Mouse (Mus musculus) forebrain, embryonic 13.5 days (tissue): ENCODE data around the gene Wnt2b. TPM values are rescaled to one million over a fixed set of nuclear protein-coding genes. Genes with fewer than 3 reads are reported as not detected.

Experiments used
- ATAC-seq: fragments of 200-750 bp; cut with Nextera tagmentation; 2 replicates; pipeline ENCODE4 v1.8.0; 2017
- H3K27ac ChIP-seq: fragments of 300-500 bp; sonication (generic); 2 replicates; pipeline ENCODE4 v1.5.1; 2015; ENCODE audit warnings: inconsistent platforms, mild to moderate bottlenecking, moderate library complexity
- H3K27me3 ChIP-seq: fragments of 300-500 bp; sonication (generic); 2 replicates; pipeline ENCODE4 v1.6.1; 2015; ENCODE audit warnings: mild to moderate bottlenecking, inconsistent platforms
- H3K36me3 ChIP-seq: fragments of 300-500 bp; sonication (generic); 2 replicates; pipeline ENCODE4 v1.6.1; 2015; ENCODE audit warnings: mild to moderate bottlenecking, inconsistent platforms; ENCODE audit not compliant: poor library complexity, severe bottlenecking
- H3K4me1 ChIP-seq: fragments of 300-500 bp; sonication (generic); 2 replicates; pipeline ENCODE4 v1.6.1; 2015; ENCODE audit warnings: inconsistent platforms
- H3K4me2 ChIP-seq: fragments of 300-500 bp; sonication (generic); 2 replicates; pipeline ENCODE4 v1.6.1; 2015; ENCODE audit warnings: inconsistent platforms, mild to moderate bottlenecking, moderate library complexity
- H3K4me3 ChIP-seq: fragments of 300-500 bp; sonication (generic); 2 replicates; pipeline ENCODE4 v1.5.1; 2015; ENCODE audit warnings: mild to moderate bottlenecking, inconsistent platforms
- H3K9ac ChIP-seq: fragments of 300-500 bp; sonication (generic); 2 replicates; pipeline ENCODE4 v1.6.1; 2015; ENCODE audit warnings: mild to moderate bottlenecking, inconsistent platforms
- H3K9me3 ChIP-seq: fragments of 300-500 bp; sonication (generic); replicated peaks from 2 replicates; pipeline ENCODE4 v1.6.1; 2016; ENCODE audit warnings: inconsistent platforms
- WGBS: fragments of 180-500 bp; shearing (Covaris S2); methylation state at CpG from one replicate; pipeline ENCODE4 v1.1.7; 2015; 5-methylcytosine and 5-hydroxymethylcytosine counted together
- polyA plus RNA-seq: library from polyadenylated mRNA; unstranded; fragments of >200 nt; fragmentation: Nextera tagmentation; extraction: Ambion mirVana; gene quantifications from 2 replicates; pipeline ENCODE4 v1.2.1, GENCODE M21; 2015

Gene Wnt2b
- polyA plus RNA-seq, 1 experiment from 2014 or later: 0.66 TPM

GRCm38 (mm10) chr3:104994415-104994841 lies 32.7 kb upstream of the Wnt2b start:
- H3K9me3 ChIP-seq: no peaks in the 10 kb centered on the region
- H3K27ac ChIP-seq: 0 out of 2 replicates have a peak overlapping the region, but pooled peaks have one; percentile 11
- H3K4me3 ChIP-seq: no peak overlapping the region
- H3K36me3 ChIP-seq: no peaks in the 10 kb centered on the region
- ATAC-seq: no peak; the same call in 1 of the 2 replicates
- 50% methylated on average over 3 of the region's 3 CpGs for WGBS
- peaks cover 37% of the 10 kb centered on the region for H3K4me1 ChIP-seq
- H3K27me3 ChIP-seq: peaks cover 1% of the 10 kb centered on the region; the same call in 1 of the 2 replicates
- no peak overlapping the region for H3K9ac ChIP-seq
- no peak overlapping the region for H3K4me2 ChIP-seq

GRCm38 (mm10) chr3:104993800-104994199 lies 32.1 kb upstream of the Wnt2b start:
- no peaks in the 10 kb centered on the region for H3K9me3 ChIP-seq
- peaks cover 36% of the 10 kb centered on the region for H3K4me1 ChIP-seq
- no peak overlapping the region for H3K4me3 ChIP-seq
- WGBS: 50% methylated on average over 4 of the region's 4 CpGs
- H3K36me3 ChIP-seq: no peaks in the 10 kb centered on the region
- peak; percentile 76 for ATAC-seq
- H3K9ac ChIP-seq: no peak overlapping the region
- H3K4me2 ChIP-seq: no peak overlapping the region
- H3K27ac ChIP-seq: 0 out of 2 replicates have a peak overlapping the region, but pooled peaks have one; percentile 11
- no peaks in the 10 kb centered on the region for H3K27me3 ChIP-seq

- H3K27ac ChIP-seq: no peak overlapping the region
- peaks cover 26% of the 10 kb centered on the region for H3K4me1 ChIP-seq
- peak overlapping the region; percentile 15; the same call in 1 of the 2 replicates for H3K4me2 ChIP-seq
- no peak overlapping the region for H3K9ac ChIP-seq
- H3K4me3 ChIP-seq: no peak overlapping the region
- ATAC-seq: peak; percentile 85
- no peaks in the 10 kb centered on the region for H3K36me3 ChIP-seq
- WGBS: 12% methylated on average over 23 of the region's 23 CpGs
- no peaks in the 10 kb centered on the region for H3K27me3 ChIP-seq
- H3K9me3 ChIP-seq: no peaks in the 10 kb centered on the region
These were observed 31.1 kb upstream of the Wnt2b start for GRCm38 (mm10) chr3:104992709-104993388.

GRCm38 (mm10) chr3:104991703-104992102 lies 30.0 kb upstream of the Wnt2b start:
- H3K36me3 ChIP-seq: no peaks in the 10 kb centered on the region
- WGBS: 84% methylated on average over 5 of the region's 5 CpGs
- no peak for ATAC-seq

GRCm38 (mm10) chr3:104987884-104988283 lies 26.2 kb upstream of the Wnt2b start:
- 0 out of 2 replicates have a peak, but pooled peaks cover 1% of the 10 kb centered on the region for H3K4me1 ChIP-seq
- no peak overlapping the region for H3K4me2 ChIP-seq
- 85% methylated on average over 5 of the region's 5 CpGs for WGBS
- H3K9ac ChIP-seq: no peak overlapping the region
- H3K27me3 ChIP-seq: no peaks in the 10 kb centered on the region
- no peaks in the 10 kb centered on the region for H3K9me3 ChIP-seq
- H3K4me3 ChIP-seq: no peak overlapping the region
- no peaks in the 10 kb centered on the region for H3K36me3 ChIP-seq
- ATAC-seq: no peak
- no peak overlapping the region for H3K27ac ChIP-seq

More at GRCm38 (mm10) chr3:104991703-104992102, 30.0 kb upstream of the Wnt2b start:
- no peak overlapping the region for H3K4me3 ChIP-seq
- H3K4me2 ChIP-seq: no peak overlapping the region
- no peaks in the 10 kb centered on the region for H3K27me3 ChIP-seq
- no peak overlapping the region for H3K9ac ChIP-seq
- H3K27ac ChIP-seq: no peak overlapping the region
- H3K9me3 ChIP-seq: no peaks in the 10 kb centered on the region
- H3K4me1 ChIP-seq: peaks cover 15% of the 10 kb centered on the region

GRCm38 (mm10) chr3:104979735-104980134 lies 18.0 kb upstream of the Wnt2b start:
- Histone ChIP-seq H3K36me3 (no peaks in the 10 kb centered on the region), H3K9me3 (no peaks in the 10 kb centered on the region), H3K4me3 (no peak overlapping the region), H3K4me2 (no peak overlapping the region), H3K9ac (no peak overlapping the region), H3K4me1 (no peaks in the 10 kb centered on the region), H3K27ac (no peak overlapping the region), H3K27me3 (no peaks in the 10 kb centered on the region)
- 78% methylated on average over 5 of the region's 5 CpGs for WGBS
- ATAC-seq: no peak

GRCm38 (mm10) chr3:104967548-104968300 lies 6.0 kb upstream of the Wnt2b start:
- WGBS: under 1% methylated on average over 49 of the region's 49 CpGs
- Histone ChIP-seq H3K9ac (peak overlapping the region; percentile 62), H3K27ac (no peak overlapping the region), H3K9me3 (no peaks in the 10 kb centered on the region), H3K4me1 (peaks cover 14% of the 10 kb centered on the region), H3K4me2 (peak overlapping the region; percentile 68), H3K4me3 (peak overlapping the region; percentile 43), H3K36me3 (no peaks in the 10 kb centered on the region), H3K27me3 (peaks cover 37% of the 10 kb centered on the region)
- peak; percentile 86 for ATAC-seq

GRCm38 (mm10) chr3:104965991-104966554 lies 4.4 kb upstream of the Wnt2b start:
- ATAC-seq: no peak
- 82% methylated on average over 7 of the region's 7 CpGs for WGBS
- H3K27me3 ChIP-seq: peaks cover 54% of the 10 kb centered on the region

GRCm38 (mm10) chr3:104965070-104965855 lies 3.5 kb upstream of the Wnt2b start:
- H3K9ac ChIP-seq: no peak overlapping the region
- no peak overlapping the region for H3K4me3 ChIP-seq
- H3K36me3 ChIP-seq: no peaks in the 10 kb centered on the region
- no peak overlapping the region for H3K27ac ChIP-seq
- peaks cover 62% of the 10 kb centered on the region for H3K27me3 ChIP-seq
- WGBS: 74% methylated on average over 8 of the region's 8 CpGs
- H3K4me2 ChIP-seq: no peak overlapping the region
- ATAC-seq: no peak
- H3K9me3 ChIP-seq: no peaks in the 10 kb centered on the region
- peaks cover 31% of the 10 kb centered on the region for H3K4me1 ChIP-seq

More at GRCm38 (mm10) chr3:104965991-104966554, 4.4 kb upstream of the Wnt2b start:
- H3K9ac ChIP-seq: no peak overlapping the region
- peaks cover 30% of the 10 kb centered on the region for H3K4me1 ChIP-seq
- no peak overlapping the region for H3K27ac ChIP-seq
- H3K9me3 ChIP-seq: no peaks in the 10 kb centered on the region
- H3K4me2 ChIP-seq: no peak overlapping the region
- H3K36me3 ChIP-seq: no peaks in the 10 kb centered on the region
- no peak overlapping the region for H3K4me3 ChIP-seq

- Histone ChIP-seq H3K4me3 (no peak overlapping the region), H3K4me2 (no peak overlapping the region), H3K27me3 (peaks cover 74% of the 10 kb centered on the region), H3K9me3 (no peaks in the 10 kb centered on the region), H3K4me1 (peaks cover 31% of the 10 kb centered on the region), H3K9ac (no peak overlapping the region), H3K27ac (no peak overlapping the region), H3K36me3 (no peaks in the 10 kb centered on the region)
- 29% methylated on average over 13 of the region's 13 CpGs for WGBS
- ATAC-seq: no peak
These were observed 1.9 kb upstream of the Wnt2b start for GRCm38 (mm10) chr3:104963331-104964276.

- H3K36me3 ChIP-seq: no peaks in the 10 kb centered on the region
- H3K9me3 ChIP-seq: no peaks in the 10 kb centered on the region
- no peak overlapping the region for H3K27ac ChIP-seq
- 0 out of 2 replicates have a peak overlapping the region, but pooled peaks have one; percentile 8 for H3K9ac ChIP-seq
- no peak overlapping the region for H3K4me2 ChIP-seq
- ATAC-seq: no peak
- H3K4me3 ChIP-seq: no peak overlapping the region
- H3K4me1 ChIP-seq: peaks cover 26% of the 10 kb centered on the region
- WGBS: 11% methylated on average over 5 of the region's 5 CpGs
- peaks cover 77% of the 10 kb centered on the region for H3K27me3 ChIP-seq
These were observed 1.1 kb upstream of the Wnt2b start for GRCm38 (mm10) chr3:104962866-104963265.
